Mouse (Mus musculus): Measurements from ENCODE around the gene Eif2b5.
"Not testable (repeated sequence)": the region's sequence is repeated elsewhere in the genome, so short reads cannot be mapped to it uniquely, and the experiment has no call there.

Gene Eif2b5

DNA sequence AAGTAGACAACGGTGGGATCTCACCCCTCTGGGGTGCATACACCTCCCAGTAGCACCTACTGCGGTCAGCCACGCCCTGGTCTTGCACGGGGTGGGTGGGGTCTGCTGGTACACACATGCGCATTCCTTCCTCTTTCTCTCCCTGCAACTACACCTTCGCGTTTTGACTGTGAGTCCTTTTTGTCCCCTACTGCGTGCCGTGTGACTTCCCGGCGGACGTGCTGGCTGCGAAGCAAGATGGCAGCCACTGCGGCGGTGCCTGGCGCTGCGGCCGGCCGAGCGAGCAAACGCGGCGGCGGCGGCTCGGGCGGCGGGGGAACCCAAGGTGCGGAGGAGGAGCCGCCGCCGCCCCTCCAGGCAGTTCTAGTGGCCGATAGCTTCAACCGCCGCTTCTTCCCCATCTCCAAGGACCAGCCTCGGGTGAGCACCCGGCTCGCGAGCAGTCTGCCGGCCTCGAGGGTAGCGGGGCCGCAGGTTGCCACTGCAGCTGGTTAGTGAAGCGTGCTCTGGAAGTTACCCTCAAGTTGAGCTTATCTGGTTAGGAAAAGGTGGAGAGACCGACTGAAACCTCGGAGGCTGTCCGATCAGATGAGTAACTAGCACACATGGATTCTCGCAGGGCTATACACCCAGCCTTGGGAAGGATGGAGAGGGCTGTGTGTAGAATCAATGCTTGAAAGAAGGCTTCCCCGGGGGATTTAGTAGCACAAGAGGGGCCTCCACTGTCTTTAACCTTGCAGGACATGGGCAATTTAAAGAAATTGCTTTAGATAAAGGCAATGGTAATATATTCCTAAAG lies at the start of gene Eif2b5:
TSS of gene Eif2b5 (plus strand) at position 141 of the 799 bp plus-strand sequence.
- DNase-seq (ENCODE audit: low spot score), result peak; percentile 88

DNA sequence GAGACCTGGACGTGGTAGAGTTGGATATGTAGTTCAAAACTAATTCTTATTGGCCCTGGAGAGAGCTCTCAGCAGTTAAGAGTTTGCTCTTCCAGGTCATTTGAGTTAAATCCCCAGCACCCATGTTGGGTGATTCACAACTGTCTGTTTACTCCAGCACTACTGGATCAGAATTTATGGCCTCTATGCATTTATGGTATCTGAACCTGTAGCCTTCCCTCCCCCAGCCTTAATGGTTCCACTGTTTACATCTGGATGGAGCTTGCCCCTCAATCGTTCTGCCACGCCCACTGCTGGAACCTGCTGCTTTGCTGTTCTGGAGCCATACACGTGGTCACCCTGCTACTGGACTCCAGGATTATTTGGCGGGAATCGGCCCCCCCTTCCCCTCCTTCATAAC lies 46.8 kb upstream of the Eif2b5 start:
- DNase-seq (ENCODE audit: low spot score), result no peak

DNA sequence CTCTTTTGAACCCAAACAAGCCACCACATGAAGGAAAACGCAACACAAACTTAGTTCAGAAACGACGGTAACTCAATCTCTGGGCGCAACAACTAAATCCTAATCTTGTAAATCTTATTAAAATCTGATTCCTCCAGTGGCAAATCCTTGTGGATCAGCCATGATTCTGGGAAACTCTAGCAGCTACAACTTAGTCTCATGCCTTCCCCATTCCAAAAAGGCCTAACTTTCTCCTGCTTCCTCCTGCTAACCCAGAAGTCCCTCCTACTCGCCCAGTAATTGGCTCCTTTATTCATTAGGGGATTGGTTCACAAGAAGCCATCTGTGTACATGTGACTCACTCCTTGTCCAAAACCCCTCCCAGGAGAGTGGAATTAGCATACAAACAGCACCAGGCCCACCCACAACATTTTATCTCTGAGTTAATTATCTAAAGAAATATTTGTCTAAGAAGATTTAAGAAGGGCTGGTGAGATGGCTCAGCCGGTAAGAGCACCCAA lies 44.4 kb upstream of the Eif2b5 start:
- no peak for DNase-seq (ENCODE audit: low spot score)

GRCm38 (mm10) chr16:20456106-20456505 lies 42.5 kb upstream of the Eif2b5 start:
- DNase-seq (ENCODE audit: low spot score), result no peak

DNA sequence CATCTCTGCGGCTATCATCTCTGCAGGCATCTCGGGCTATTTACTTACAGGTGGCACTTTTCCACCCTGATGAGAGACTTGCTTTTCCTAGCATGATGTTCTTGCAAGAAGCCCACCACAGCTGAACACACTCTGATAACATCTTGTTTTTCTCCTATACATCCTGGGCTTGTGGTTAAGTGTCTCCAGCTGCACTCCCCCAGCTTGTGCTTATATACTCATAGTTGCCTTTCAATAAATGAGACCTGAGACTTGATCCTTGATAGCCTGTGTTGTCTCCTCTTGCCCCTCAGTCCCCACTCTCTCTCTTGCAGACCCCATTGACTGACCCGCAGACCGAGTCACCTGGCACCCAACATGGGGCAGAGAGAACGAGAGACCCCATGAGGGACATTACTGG lies 39.9 kb upstream of the Eif2b5 start:
- not testable (repeated sequence) for DNase-seq (ENCODE audit: low spot score)

- DNase-seq (ENCODE audit: low spot score), result no peak
These were observed 33.9 kb upstream of the Eif2b5 start for GRCm38 (mm10) chr16:20464725-20465124.

- DNase-seq (ENCODE audit: low spot score), result no peak
These were observed 27.6 kb upstream of the Eif2b5 start for GRCm38 (mm10) chr16:20470981-20471380.

GRCm38 (mm10) chr16:20471686-20472085 lies 26.9 kb upstream of the Eif2b5 start:
- DNase-seq (ENCODE audit: low spot score), result no peak

- no peak for DNase-seq (ENCODE audit: low spot score)
These were observed 24.9 kb upstream of the Eif2b5 start for GRCm38 (mm10) chr16:20473748-20474147.

GRCm38 (mm10) chr16:20474211-20474610 lies 24.4 kb upstream of the Eif2b5 start:
- no peak for DNase-seq (ENCODE audit: low spot score)

DNA sequence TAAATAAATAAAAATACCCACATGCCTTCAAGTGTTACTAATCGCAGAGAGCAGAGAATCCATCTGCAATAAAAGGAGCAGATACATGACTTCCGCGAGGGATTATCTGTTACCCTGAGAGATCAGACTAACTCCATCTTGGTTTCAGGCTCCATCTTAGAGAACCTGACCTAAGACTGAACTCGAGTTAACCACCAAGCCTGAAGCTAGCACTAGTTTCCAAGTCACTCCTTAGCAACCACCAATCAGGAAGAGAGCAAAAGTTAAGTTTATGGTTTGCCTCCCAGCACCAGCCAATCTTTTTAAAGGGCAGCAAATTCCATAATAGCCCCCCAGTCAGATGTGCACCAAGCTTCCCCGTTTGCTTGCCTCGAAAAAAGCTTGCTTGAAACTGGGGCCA lies 23.8 kb upstream of the Eif2b5 start:
- DNase-seq (ENCODE audit: low spot score), result no peak

- no peak for DNase-seq (ENCODE audit: low spot score)
These were observed 23.3 kb upstream of the Eif2b5 start for GRCm38 (mm10) chr16:20475335-20475734.

DNA sequence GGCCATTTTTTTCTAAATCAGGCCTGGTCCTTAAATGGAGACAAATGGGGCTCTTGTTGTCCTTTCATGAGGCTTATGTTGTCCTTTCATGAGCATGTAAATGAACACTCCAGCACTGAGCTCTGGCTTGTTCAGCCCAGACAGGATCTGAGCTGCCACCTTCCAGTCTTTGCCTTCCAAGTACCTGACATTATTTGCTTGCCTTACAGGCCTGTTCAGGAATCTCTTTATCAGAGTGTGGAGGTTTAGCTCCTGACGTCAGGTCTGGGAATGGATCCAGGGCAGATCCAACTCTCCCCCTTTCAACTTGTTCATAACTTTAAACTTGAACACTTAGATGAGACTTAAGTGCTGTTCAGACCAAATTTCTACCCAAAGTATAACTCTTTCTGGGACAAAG lies 21.8 kb upstream of the Eif2b5 start:
- DNase-seq (ENCODE audit: low spot score), result no peak

DNA sequence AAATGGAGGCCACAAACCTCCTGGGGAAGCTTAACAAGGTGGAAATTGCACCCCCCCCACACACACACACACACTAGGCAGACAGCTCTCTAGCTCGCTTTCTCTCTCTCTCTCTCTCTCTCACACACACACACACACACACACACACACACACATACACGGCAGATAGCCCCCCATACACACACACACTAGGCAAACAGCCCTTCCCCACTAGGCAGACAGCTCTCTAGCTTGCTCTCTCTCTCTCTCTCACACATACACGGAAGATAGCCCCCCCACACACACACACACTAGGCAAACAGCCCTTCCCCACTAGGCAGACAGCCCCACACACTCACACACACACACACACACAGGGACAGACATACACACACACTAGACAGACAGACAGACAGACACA lies 21.3 kb upstream of the Eif2b5 start:
- no peak for DNase-seq (ENCODE audit: low spot score)

DNA sequence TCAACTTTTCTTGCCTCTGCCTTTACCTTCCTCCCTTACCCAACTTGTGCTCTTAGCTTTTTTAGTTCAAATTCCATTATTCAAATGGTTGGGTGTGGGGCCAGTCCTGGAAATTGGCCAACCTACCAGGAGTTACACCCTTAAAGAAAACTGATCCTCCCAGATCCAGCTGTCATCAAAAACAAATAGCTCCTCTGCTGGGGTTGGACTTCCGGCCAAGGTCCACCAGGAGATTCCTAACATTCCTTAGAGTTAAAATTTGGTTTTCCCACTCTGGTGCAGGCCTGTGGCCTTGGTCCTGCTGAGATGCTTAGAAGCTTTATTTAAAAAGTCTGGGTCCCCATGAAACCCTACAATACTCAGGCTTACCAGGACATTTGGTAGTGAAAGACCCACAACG lies 20.1 kb upstream of the Eif2b5 start:
- DNase-seq (ENCODE audit: low spot score), result no peak

DNA sequence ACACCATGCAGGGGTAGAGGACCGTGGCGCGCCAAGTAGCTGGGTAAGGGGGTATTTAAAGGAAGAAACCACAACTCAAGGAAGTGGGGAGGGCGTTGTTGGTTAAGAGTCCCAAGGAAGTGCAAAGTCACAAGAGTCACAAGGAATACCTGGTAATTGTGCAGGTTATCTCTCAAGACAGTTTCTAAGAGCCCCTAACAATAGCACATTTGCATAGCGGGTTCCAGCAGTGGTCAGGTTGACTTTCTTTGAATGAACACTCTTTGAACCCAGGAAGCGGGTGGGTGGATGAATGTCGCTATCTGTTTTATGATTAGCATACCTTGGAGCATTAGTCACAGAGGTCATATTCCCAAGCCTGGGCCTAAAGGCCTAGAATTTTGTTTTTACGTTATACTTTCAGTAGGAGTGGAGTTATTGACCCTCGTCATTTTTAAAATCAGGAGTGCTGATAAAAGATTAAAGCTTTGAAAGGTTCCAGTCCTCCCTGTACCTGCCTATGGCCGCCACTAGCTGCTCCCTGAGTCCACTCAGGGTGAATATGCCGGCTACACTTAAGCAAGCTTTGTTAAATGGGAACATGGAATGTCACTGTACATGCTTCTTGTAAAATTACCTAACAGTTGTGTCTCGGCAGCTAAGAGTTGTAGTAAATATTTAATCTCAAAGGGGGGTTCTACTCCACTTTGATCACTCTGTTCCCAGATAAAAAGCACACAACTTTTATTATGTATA lies 19.4 kb upstream of the Eif2b5 start:
- DNase-seq (ENCODE audit: low spot score), result not testable (repeated sequence)

DNA sequence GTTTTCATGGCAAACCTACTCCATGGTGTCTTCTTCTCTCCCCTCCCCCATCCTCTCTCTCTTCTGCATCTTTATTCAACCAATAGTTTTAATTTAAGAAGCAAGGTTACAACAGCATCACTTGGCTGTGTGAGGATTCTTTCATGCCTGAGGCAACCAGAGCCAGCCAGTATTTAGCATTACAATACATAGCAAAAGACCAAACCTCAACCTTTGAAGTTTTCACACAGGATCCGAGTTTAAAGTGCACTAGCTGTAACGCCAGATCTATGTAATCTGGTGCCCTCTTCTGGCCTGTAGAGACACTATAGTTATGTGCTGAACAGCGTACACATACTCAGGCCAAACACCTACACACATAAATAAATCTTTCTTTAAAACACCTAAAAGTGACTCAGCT lies 18.5 kb upstream of the Eif2b5 start:
- DNase-seq (ENCODE audit: low spot score), result no peak

DNA sequence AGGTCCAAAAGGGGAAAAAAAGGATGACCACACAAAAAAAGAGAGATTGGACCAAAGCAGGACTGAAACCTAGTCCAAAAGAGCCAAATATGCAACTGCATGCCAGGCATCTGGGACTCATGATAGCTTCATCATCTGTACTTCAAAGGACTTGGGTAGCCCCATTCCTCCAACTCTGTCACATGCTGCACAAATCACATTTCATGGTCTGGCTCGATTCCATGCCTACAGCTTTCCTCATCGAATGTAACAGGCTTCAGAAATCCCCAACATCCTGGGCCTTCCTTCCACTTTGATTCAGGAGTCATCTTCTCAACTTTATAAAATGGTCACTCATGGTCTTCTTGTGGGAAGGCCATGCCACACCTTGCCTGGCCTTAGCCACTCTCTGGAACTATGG lies 16.9 kb upstream of the Eif2b5 start:
- DNase-seq (ENCODE audit: low spot score), result no peak

DNA sequence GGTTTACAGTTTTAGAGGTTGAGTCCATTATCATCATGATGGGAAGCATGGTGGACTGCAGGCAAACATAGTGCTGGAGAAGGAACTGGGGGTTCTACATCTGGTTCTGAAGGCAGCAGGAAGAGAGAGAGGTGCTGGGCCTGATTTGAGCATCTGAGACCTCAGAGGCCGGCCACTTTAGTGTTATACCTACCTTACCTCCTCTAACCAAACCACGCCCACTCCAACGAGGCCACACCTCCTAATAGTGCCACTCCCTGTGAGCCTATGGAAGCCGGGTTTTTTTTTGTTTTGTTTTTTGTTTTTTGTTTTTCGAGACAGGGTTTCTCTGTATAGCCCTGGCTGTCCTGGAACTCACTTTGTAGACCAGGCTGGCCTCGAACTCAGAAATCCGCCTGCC lies 14.9 kb upstream of the Eif2b5 start:
- DNase-seq (ENCODE audit: low spot score), result not testable (repeated sequence)

DNA sequence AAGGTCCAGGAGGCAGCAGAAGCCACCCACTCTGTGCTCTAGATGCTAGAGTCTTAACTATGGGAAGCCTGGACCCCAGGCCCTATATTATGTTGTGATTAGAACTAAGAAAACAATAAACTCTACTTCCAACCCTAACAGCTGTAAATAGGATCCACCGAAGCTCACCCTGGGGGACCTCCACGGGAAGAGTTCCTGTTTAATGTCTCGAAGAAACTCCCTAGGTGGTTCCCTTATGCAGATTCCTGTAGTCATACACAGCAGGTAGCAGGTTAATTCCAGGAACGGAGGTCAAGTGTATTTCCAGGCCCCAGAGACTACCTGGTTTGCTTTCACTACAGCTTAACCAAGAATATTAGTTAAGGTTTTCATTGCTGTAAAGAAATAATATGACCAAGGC lies 13.6 kb upstream of the Eif2b5 start:
- DNase-seq (ENCODE audit: low spot score), result no peak

- no peak for DNase-seq (ENCODE audit: low spot score)
These were observed 12.6 kb upstream of the Eif2b5 start for GRCm38 (mm10) chr16:20486048-20486447.

GRCm38 (mm10) chr16:20488151-20488550 lies 10.5 kb upstream of the Eif2b5 start:
- no peak for DNase-seq (ENCODE audit: low spot score)

GRCm38 (mm10) chr16:20488751-20489150 lies 9.9 kb upstream of the Eif2b5 start:
- not testable (repeated sequence) for DNase-seq (ENCODE audit: low spot score)

Data from MN1 (cell line).